Mouse (Mus musculus) forebrain, embryonic 16.5 days (tissue): ENCODE data around the gene Prss8. TPM values are rescaled to one million over a fixed set of nuclear protein-coding genes. Genes with fewer than 3 reads are reported as not detected.

Experiments used
- ATAC-seq: fragments of 200-750 bp; cut with Nextera tagmentation; 2 replicates; pipeline ENCODE4 v1.8.0; 2017; ENCODE audit warnings: mild to moderate bottlenecking, moderate library complexity
- H3K27ac ChIP-seq: fragments of 300-500 bp; sonication (generic); 2 replicates; pipeline ENCODE4 v1.5.1; 2014; ENCODE audit warnings: low read length, control low read depth
- H3K27me3 ChIP-seq: fragments of 300-500 bp; sonication (generic); replicated peaks from 2 replicates; pipeline ENCODE4 v1.6.1; 2014; ENCODE audit warnings: low read length; ENCODE audit not compliant: control insufficient read depth, insufficient read depth
- H3K36me3 ChIP-seq: fragments of 300-500 bp; sonication (generic); 2 replicates; pipeline ENCODE4 v1.6.1; 2014; ENCODE audit not compliant: control insufficient read depth, insufficient read depth
- H3K4me1 ChIP-seq: fragments of 300-500 bp; sonication (generic); replicated peaks from 2 replicates; pipeline ENCODE4 v1.6.1; 2014; ENCODE audit warnings: low read length; ENCODE audit not compliant: control insufficient read depth, insufficient read depth
- H3K4me2 ChIP-seq: fragments of 300-500 bp; sonication (generic); 2 replicates; pipeline ENCODE4 v1.6.1; 2014; ENCODE audit warnings: mild to moderate bottlenecking, low read length, control low read depth
- H3K4me3 ChIP-seq: fragments of 300-500 bp; sonication (generic); replicated peaks from 2 replicates; pipeline ENCODE4 v1.5.1; 2014; ENCODE audit warnings: mild to moderate bottlenecking, low read length, control low read depth
- H3K9ac ChIP-seq: fragments of 300-500 bp; sonication (generic); replicated peaks from 2 replicates; pipeline ENCODE4 v1.6.1; 2014; ENCODE audit warnings: low read depth, low read length, control low read depth
- H3K9me3 ChIP-seq: fragments of 300-500 bp; sonication (generic); 2 replicates; pipeline ENCODE4 v1.6.1; 2016; ENCODE audit warnings: low read length; ENCODE audit not compliant: control insufficient read depth
- WGBS: fragments of 180-500 bp; shearing (Covaris S2); extraction: QIAGEN DNeasy Blood & Tissue Kit; methylation state at CpG from one replicate; pipeline ENCODE4 v1.1.7; 2014; 5-methylcytosine and 5-hydroxymethylcytosine counted together
- polyA plus RNA-seq: library from polyadenylated mRNA; unstranded; fragments of >200 nt; fragmentation: Nextera tagmentation; extraction: Ambion mirVana; gene quantifications from 2 replicates; pipeline ENCODE4 v1.2.1, GENCODE M21; 2015

The Prss8 gene
- 0.19 and 0.32 TPM in 2 replicates for polyA plus RNA-seq

- no peak for ATAC-seq
Measured at GRCm38 (mm10) chr7:127929923-127930322, at the start of gene Prss8. Gene Prss8, minus strand, starts transcription at chr7:127930104.

GRCm38 (mm10) chr7:127978856-127979255 lies 49.0 kb upstream of the Prss8 start:
- H3K4me1 ChIP-seq: 0 out of 2 replicates have a peak, but pooled peaks cover 2% of the 10 kb centered on the region
- no peaks in the 10 kb centered on the region for H3K27me3 ChIP-seq
- no peak overlapping the region for H3K9ac ChIP-seq
- no peaks in the 10 kb centered on the region for H3K9me3 ChIP-seq
- H3K27ac ChIP-seq: no peak overlapping the region
- WGBS: 93% methylated on average over 2 of the region's 2 CpGs
- no peak overlapping the region for H3K4me2 ChIP-seq
- no peak for ATAC-seq
- peaks cover 74% of the 10 kb centered on the region for H3K36me3 ChIP-seq
- H3K4me3 ChIP-seq: no peak overlapping the region

More at GRCm38 (mm10) chr7:127929923-127930322, at the start of gene Prss8:
- Histone ChIP-seq H3K9me3 (no peaks in the 10 kb centered on the region), H3K4me3 (no peak within 1 kb of the TSS), H3K4me1 (peaks cover 8% of the 10 kb centered on the region), H3K36me3 (0 out of 2 replicates have a peak, but pooled peaks cover under 1% of the 10 kb centered on the region), H3K9ac (no peak within 1 kb of the TSS), H3K27me3 (peaks cover 23% of the 10 kb centered on the region), H3K27ac (no peak within 1 kb of the TSS), H3K4me2 (no peak within 1 kb of the TSS)
- 5% methylated on average over 5 of the region's 6 CpGs for WGBS

GRCm38 (mm10) chr7:127974413-127974930 lies 44.6 kb upstream of the Prss8 start:
- Histone ChIP-seq H3K4me2 (no peak overlapping the region), H3K9ac (no peak overlapping the region)

GRCm38 (mm10) chr7:127967922-127968828 lies 38.3 kb upstream of the Prss8 start:
- WGBS: under 1% methylated on average over 40 of the region's 42 CpGs
- Histone ChIP-seq H3K9me3 (no peaks in the 10 kb centered on the region), H3K4me2 (peak overlapping the region; percentile 80), H3K27ac (peak overlapping the region; percentile 97), H3K4me3 (peak overlapping the region; percentile 93), H3K4me1 (peaks cover 22% of the 10 kb centered on the region), H3K9ac (peak overlapping the region; percentile 93), H3K27me3 (no peaks in the 10 kb centered on the region), H3K36me3 (peaks cover 23% of the 10 kb centered on the region)
- ATAC-seq: peak; percentile 24; the same call in 1 of the 2 replicates

More at GRCm38 (mm10) chr7:127974413-127974930, 44.6 kb upstream of the Prss8 start:
- no peaks in the 10 kb centered on the region for H3K9me3 ChIP-seq
- H3K27ac ChIP-seq: no peak overlapping the region
- no peaks in the 10 kb centered on the region for H3K27me3 ChIP-seq
- no peak for ATAC-seq
- peaks cover 8% of the 10 kb centered on the region for H3K4me1 ChIP-seq
- H3K36me3 ChIP-seq: peaks cover 67% of the 10 kb centered on the region
- H3K4me3 ChIP-seq: no peak overlapping the region
- WGBS: 95% methylated on average over 2 of the region's 2 CpGs

- H3K9me3 ChIP-seq: no peaks in the 10 kb centered on the region
- peaks cover 15% of the 10 kb centered on the region for H3K36me3 ChIP-seq
- peak within 1 kb of the TSS; percentile 93 for H3K9ac ChIP-seq
- ATAC-seq: peak; percentile 94
- H3K4me2 ChIP-seq: peak within 1 kb of the TSS; percentile 80
- under 1% methylated on average over 86 of the region's 92 CpGs for WGBS
- no peaks in the 10 kb centered on the region for H3K27me3 ChIP-seq
- peaks cover 22% of the 10 kb centered on the region for H3K4me1 ChIP-seq
- peak within 1 kb of the TSS; percentile 93 for H3K4me3 ChIP-seq
- H3K27ac ChIP-seq: peak within 1 kb of the TSS; percentile 97
Measured at GRCm38 (mm10) chr7:127967004-127967921, 37.4 kb upstream of the Prss8 start, which contains the start of gene Fus. Gene Fus, plus strand, starts transcription at chr7:127967457.

GRCm38 (mm10) chr7:127966371-127966918 lies 36.5 kb upstream of the Prss8 start:
- WGBS: 10% methylated on average over 10 of the region's 10 CpGs
- peak overlapping the region; percentile 56 for H3K4me2 ChIP-seq
- peak overlapping the region; percentile 97 for H3K27ac ChIP-seq
- H3K4me3 ChIP-seq: peak overlapping the region; percentile 93
- peak overlapping the region; percentile 93 for H3K9ac ChIP-seq
- peaks cover 22% of the 10 kb centered on the region for H3K4me1 ChIP-seq
- peaks cover 10% of the 10 kb centered on the region for H3K36me3 ChIP-seq
- no peaks in the 10 kb centered on the region for H3K27me3 ChIP-seq
- H3K9me3 ChIP-seq: no peaks in the 10 kb centered on the region
- ATAC-seq: no peak

- Histone ChIP-seq H3K4me1 (no peaks in the 10 kb centered on the region), H3K9me3 (no peaks in the 10 kb centered on the region), H3K4me3 (no peak overlapping the region), H3K4me2 (no peak overlapping the region), H3K9ac (no peak overlapping the region), H3K27ac (no peak overlapping the region), H3K36me3 (no peaks in the 10 kb centered on the region), H3K27me3 (no peaks in the 10 kb centered on the region)
- WGBS: 55% methylated on average over 5 of the region's 5 CpGs
- ATAC-seq: no peak
Measured at GRCm38 (mm10) chr7:127959364-127959763, 29.5 kb upstream of the Prss8 start.

GRCm38 (mm10) chr7:127952864-127953581 lies 23.1 kb upstream of the Prss8 start:
- no peaks in the 10 kb centered on the region for H3K4me1 ChIP-seq
- H3K4me2 ChIP-seq: no peak overlapping the region
- no peak for ATAC-seq
- no peaks in the 10 kb centered on the region for H3K27me3 ChIP-seq
- WGBS: 45% methylated on average over 13 of the region's 13 CpGs
- H3K27ac ChIP-seq: no peak overlapping the region
- H3K9me3 ChIP-seq: no peaks in the 10 kb centered on the region
- no peak overlapping the region for H3K9ac ChIP-seq
- no peaks in the 10 kb centered on the region for H3K36me3 ChIP-seq
- no peak overlapping the region for H3K4me3 ChIP-seq
